Mouse (Mus musculus) neutrophil, adult 83 days (primary cell): ENCODE data around the gene Ugt1a5. TPM values are rescaled to one million over a fixed set of nuclear protein-coding genes. Genes with fewer than 3 reads are reported as not detected.

Experiments used
- total RNA-seq, 2 experiments: library from RNA; stranded (reverse); gene quantifications; one replicate each; pipeline ENCODE4 v1.2.4; 2023

Ugt1a5 gene
- total RNA-seq = 10 to 100 TPM; 15.6 to 28.6 TPM

GRCm38 (mm10) chr1:88165711-88166110, at the start of gene Ugt1a5:
Gene Ugt1a5, plus strand, starts transcription at chr1:88166012.

GRCm38 (mm10) chr1:88134457-88135011, 31.3 kb upstream of the Ugt1a5 start, which contains the start of gene Ugt1a6a:
Gene Ugt1a6a, plus strand, starts transcription at chr1:88134809.

GRCm38 (mm10) chr1:88200456-88200855, 34.6 kb downstream of the Ugt1a5 start, which contains the start of gene Ugt1a2:
Gene Ugt1a2, plus strand, starts transcription at chr1:88200601.

GRCm38 (mm10) chr1:88205294-88205922, 39.6 kb downstream of the Ugt1a5 start, which contains the start of gene Dnajb3:
Gene Dnajb3, minus strand, starts transcription at chr1:88205782.

GRCm38 (mm10) chr1:88211812-88212211, 46.0 kb downstream of the Ugt1a5 start, which contains the start of gene Ugt1a1:
Gene Ugt1a1, plus strand, starts transcription at chr1:88211959.

GRCm38 (mm10) chr1:88226670-88227379, 61.0 kb downstream of the Ugt1a5 start, which contains the start of gene Mroh2a:
Gene Mroh2a, plus strand, starts transcription at chr1:88226986.

Other genes starting within 250 kb of the Ugt1a5 start
- gene Usp40, start 157.5 kb upstream of the Ugt1a5 start, total RNA-seq = 1 to 10 TPM; 4.4 to 7.3 TPM
- not detected for gene Ugt1a10, start 110.6 kb upstream of the Ugt1a5 start, total RNA-seq
- not detected for gene Ugt1a9, start 95.2 kb upstream of the Ugt1a5 start, total RNA-seq
- not detected for gene Ugt1a8, start 78.2 kb upstream of the Ugt1a5 start, total RNA-seq
- gene Ugt1a7c, start 71.0 kb upstream of the Ugt1a5 start, total RNA-seq = 10 to 100 TPM; 86.4 to 92.8 TPM
- 10 to 100 TPM; 37.8 to 50.4 TPM for gene Ugt1a6b, start 62.8 kb upstream of the Ugt1a5 start, total RNA-seq
- gene Ugt1a6a, start 31.2 kb upstream of the Ugt1a5 start, total RNA-seq = 10 to 100 TPM; 28.8 to 37.4 TPM
- gene Ugt1a2, start 34.6 kb downstream of the Ugt1a5 start, total RNA-seq = 1 to 10 TPM; 6.4 to 9.4 TPM
- gene Dnajb3, start 39.8 kb downstream of the Ugt1a5 start, total RNA-seq = under 1 TPM; 0.40 to 0.88 TPM
- gene Ugt1a1, start 45.9 kb downstream of the Ugt1a5 start, total RNA-seq = 1 to 10 TPM; 5.1 to 7.5 TPM
- 1 to 10 TPM in 1 of 2 experiments, under 1 TPM in 1; 0.26 to 1.8 TPM for gene Mroh2a, start 61.0 kb downstream of the Ugt1a5 start, total RNA-seq
- 100 to 1,000 TPM; 220 to 228 TPM for gene Hjurp, start 111.6 kb downstream of the Ugt1a5 start, total RNA-seq
- gene Trpm8, start 111.6 kb downstream of the Ugt1a5 start, total RNA-seq = not detected
- gene Spp2, start 240.9 kb downstream of the Ugt1a5 start, total RNA-seq = not detected